Mouse (Mus musculus) hindbrain, embryonic 10.5 days (tissue): ENCODE results near the gene 9930021J03Rik. TPM values are rescaled to one million over a fixed set of nuclear protein-coding genes. Genes with fewer than 3 reads are reported as not detected.

Experiments used
- DNase-seq: peaks from one replicate; pipeline ENCODE4 v3.0.0-alpha.2; 2017; ENCODE audit warnings: low spot score
- H3K27ac ChIP-seq: fragments of 300-500 bp; sonication (generic); 2 replicates; pipeline ENCODE4 v1.5.1; 2016; ENCODE audit warnings: mild to moderate bottlenecking, moderate library complexity
- H3K27me3 ChIP-seq: fragments of 300-500 bp; sonication (generic); 2 replicates; pipeline ENCODE4 v1.6.1; 2016; ENCODE audit warnings: mild to moderate bottlenecking; ENCODE audit not compliant: poor library complexity, insufficient read depth, severe bottlenecking
- H3K36me3 ChIP-seq: fragments of 300-500 bp; sonication (generic); 2 replicates; pipeline ENCODE4 v1.6.1; 2016; ENCODE audit warnings: mild to moderate bottlenecking, moderate library complexity
- H3K4me1 ChIP-seq: fragments of 300-500 bp; sonication (generic); replicated peaks from 2 replicates; pipeline ENCODE4 v1.6.1; 2016; ENCODE audit warnings: mild to moderate bottlenecking
- H3K4me3 ChIP-seq: fragments of 300-500 bp; sonication (generic); 2 replicates; pipeline ENCODE4 v1.5.1; 2016; ENCODE audit warnings: mild to moderate bottlenecking, moderate library complexity
- H3K9me3 ChIP-seq: fragments of 300-500 bp; sonication (generic); 2 replicates; pipeline ENCODE4 v1.6.1; 2016; ENCODE audit warnings: mild to moderate bottlenecking, moderate library complexity
- WGBS: fragments of 180-500 bp; shearing (Covaris S2); methylation state at CpG from one replicate; pipeline ENCODE4 v1.1.7; 2016; 5-methylcytosine and 5-hydroxymethylcytosine counted together
- polyA plus RNA-seq: library from polyadenylated mRNA; unstranded; fragments of >200 nt; fragmentation: Nextera tagmentation; extraction: Ambion mirVana; gene quantifications from 2 replicates; pipeline ENCODE4 v1.2.1, GENCODE M21; 2016

9930021J03Rik gene
- polyA plus RNA-seq, 1 experiment from 2014 or later = 4.1 TPM

DNA sequence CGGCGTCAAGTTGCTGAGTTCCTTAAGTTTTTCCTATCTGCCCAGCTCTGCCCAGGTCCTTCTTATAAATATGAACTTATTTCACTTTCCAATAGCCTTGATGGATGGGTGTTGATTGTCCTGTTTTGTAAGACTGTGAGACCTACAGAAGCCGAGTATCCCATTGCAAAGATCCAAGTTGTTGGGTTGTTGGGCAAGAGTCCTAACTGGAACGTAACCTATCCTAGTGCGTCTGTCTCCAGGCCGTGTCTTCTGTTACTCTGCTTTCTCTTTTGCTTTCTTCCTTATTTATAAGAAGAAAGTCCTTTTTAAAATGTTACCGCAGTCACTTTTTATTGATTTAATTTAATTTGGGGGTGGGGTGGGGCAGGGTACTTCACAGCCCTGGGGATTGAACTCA lies 130.8 kb downstream of the 9930021J03Rik start:
- Histone ChIP-seq H3K4me3 (no peak overlapping the region), H3K4me1 (no peaks in the 10 kb centered on the region), H3K36me3 (no peaks in the 10 kb centered on the region), H3K27me3 (no peaks in the 10 kb centered on the region), H3K9me3 (no peaks in the 10 kb centered on the region), H3K27ac (no peak overlapping the region)
- no peak for DNase-seq
- WGBS = 94% methylated on average over 7 of the region's 7 CpGs

DNA sequence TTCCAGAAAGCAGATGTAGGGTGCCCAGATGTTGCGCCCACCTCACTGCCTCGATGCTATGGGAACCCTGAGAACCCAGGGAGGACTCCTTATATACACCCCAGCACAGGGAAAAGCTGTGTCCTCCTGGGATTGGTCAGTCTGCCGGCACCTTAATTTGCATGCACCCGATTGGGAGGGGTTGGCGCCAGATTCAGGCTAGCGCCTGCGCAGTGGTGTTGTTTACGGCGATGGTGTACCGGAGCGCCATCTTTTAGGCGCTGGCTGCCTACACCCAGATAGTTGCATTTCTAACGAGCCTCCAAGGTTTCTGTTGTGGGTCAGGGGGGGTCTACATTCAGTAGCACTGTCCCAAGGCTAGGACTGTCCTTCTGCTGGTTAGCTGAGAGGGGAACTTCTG lies 133.1 kb downstream of the 9930021J03Rik start:
- no peaks in the 10 kb centered on the region for H3K36me3 ChIP-seq
- H3K9me3 ChIP-seq = no peaks in the 10 kb centered on the region
- no peaks in the 10 kb centered on the region for H3K4me1 ChIP-seq
- no peak overlapping the region for H3K27ac ChIP-seq
- no peak for DNase-seq
- H3K4me3 ChIP-seq = no peak overlapping the region
- no peaks in the 10 kb centered on the region for H3K27me3 ChIP-seq
- 94% methylated on average over 13 of the region's 13 CpGs for WGBS

DNA sequence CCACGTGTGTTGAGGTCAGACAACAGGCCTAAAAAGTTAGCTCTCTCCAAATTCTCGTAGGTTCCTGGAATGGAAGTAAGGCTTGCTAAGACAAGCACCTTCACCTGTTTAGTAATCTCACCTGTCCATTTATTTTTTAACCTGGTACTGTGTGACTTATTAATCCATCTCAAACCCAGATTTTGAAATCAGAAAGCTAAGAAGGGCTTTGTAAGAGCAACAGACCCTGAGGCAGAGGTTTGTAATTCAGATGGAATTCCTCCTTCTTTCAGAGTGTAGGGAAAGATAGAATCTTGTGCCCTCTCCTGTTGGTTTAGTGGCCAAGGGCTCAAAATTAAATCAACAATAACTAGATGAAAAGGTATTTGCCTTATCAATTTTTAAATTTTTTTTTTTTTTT lies 134.6 kb downstream of the 9930021J03Rik start:
- H3K27ac ChIP-seq = no peak overlapping the region
- DNase-seq = no peak
- H3K4me1 ChIP-seq = no peaks in the 10 kb centered on the region
- H3K4me3 ChIP-seq = no peak overlapping the region
- no peaks in the 10 kb centered on the region for H3K9me3 ChIP-seq
- no peaks in the 10 kb centered on the region for H3K36me3 ChIP-seq
- H3K27me3 ChIP-seq = no peaks in the 10 kb centered on the region
- 92% methylated on average over 2 of the region's 2 CpGs for WGBS

DNA sequence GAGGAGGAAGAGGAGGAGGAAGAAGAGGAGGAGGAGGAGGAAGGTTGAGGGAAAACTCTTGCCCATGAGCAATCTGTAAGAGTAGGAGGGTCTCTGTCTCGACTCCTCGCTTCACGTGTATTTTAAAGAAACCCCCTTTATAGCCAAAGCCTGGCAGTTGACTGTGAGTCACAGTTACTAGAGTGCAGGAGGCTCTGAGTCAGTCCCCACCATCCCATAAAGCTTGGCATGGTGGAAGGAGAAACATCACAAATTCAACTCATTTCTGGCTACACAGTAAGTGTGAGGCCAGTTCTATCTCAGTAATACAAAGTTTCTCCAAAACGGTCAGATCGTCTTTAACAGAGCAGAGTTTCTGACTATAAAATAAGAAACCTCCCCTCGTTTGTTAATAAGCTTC lies 135.5 kb downstream of the 9930021J03Rik start:
- Histone ChIP-seq H3K36me3 (no peaks in the 10 kb centered on the region), H3K4me1 (no peaks in the 10 kb centered on the region), H3K27me3 (no peaks in the 10 kb centered on the region), H3K4me3 (no peak overlapping the region), H3K27ac (no peak overlapping the region), H3K9me3 (no peaks in the 10 kb centered on the region)
- 89% methylated on average over 6 of the region's 6 CpGs for WGBS
- no peak for DNase-seq

DNA sequence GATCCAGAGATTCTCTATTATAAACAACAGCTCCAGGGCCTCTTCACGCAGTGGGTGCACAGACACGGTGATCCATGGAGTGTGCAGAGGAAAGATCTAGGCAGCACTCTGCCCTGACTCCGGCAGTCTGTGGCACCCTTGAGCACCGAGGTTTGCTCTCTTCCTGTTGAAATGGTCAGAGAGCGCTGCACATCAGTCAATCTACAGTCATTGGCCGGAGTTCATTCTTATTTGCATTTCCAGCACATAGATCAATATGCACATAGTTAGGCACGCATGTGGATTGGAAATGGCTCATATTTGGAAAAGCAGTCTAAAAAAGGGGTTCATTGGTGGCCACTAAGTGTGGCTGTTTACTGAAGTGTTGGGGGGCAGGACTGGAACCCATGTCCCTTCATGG lies 137.7 kb downstream of the 9930021J03Rik start:
- no peaks in the 10 kb centered on the region for H3K27me3 ChIP-seq
- WGBS = 94% methylated on average over 7 of the region's 7 CpGs
- H3K4me3 ChIP-seq = no peak overlapping the region
- no peak overlapping the region for H3K27ac ChIP-seq
- no peaks in the 10 kb centered on the region for H3K36me3 ChIP-seq
- H3K4me1 ChIP-seq = no peaks in the 10 kb centered on the region
- no peak for DNase-seq
- no peaks in the 10 kb centered on the region for H3K9me3 ChIP-seq

DNA sequence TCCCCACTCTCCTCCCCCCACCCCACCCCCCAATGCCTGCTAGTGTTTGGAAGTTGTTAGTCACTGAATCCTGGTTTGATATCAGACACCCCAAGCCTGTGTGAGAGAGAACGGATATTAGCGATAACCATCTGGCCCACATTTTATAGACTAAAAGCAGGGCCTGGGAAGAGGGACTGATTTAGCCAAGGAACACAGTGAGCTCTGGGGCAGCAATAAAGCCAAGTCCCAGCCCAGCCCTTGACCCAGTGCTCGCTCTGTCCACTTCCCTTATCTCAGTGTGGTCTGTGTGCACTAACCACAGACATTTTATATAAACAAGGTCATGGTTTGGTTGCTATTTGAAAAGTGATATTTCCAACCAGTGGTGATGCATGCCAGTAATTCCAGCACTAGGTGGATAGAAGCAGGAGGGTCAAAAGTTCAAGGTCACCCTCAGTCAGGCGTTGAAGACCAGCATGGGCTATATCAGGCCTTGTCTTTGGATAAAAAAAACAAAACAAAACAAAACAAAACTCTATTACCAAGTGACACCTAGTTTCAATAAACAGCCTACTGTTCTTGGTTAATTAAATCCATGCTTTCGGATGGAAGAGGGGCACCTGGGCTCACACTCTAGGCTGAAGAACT lies 138.7 kb downstream of the 9930021J03Rik start:
- Histone ChIP-seq H3K4me3 (no peak overlapping the region), H3K9me3 (no peaks in the 10 kb centered on the region), H3K36me3 (no peaks in the 10 kb centered on the region), H3K4me1 (no peaks in the 10 kb centered on the region), H3K27ac (no peak overlapping the region), H3K27me3 (no peaks in the 10 kb centered on the region)
- WGBS = 86% methylated on average over 5 of the region's 5 CpGs
- DNase-seq = no peak

DNA sequence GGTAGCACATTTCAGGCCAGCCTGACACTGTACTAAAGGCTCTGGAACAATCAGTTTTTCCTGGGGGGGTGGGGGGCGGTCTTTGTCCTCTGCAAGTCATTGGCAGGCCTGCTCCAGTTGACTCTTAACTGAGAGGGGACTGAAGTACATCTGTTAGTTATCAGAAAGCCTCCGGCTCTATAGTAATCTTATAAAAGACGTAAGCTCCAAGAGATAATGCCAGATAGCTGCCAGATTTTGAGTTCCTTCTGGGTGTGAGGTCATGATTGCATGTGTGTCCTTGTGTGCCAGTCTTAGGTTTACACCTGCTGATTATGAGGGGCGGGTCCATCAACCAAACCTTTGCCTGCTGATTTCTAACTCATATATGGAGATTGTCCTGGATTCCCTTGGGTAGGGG lies 139.6 kb downstream of the 9930021J03Rik start:
- 88% methylated on average over 4 of the region's 4 CpGs for WGBS
- DNase-seq = no peak
- Histone ChIP-seq H3K27ac (no peak overlapping the region), H3K4me3 (no peak overlapping the region), H3K9me3 (no peaks in the 10 kb centered on the region), H3K4me1 (no peaks in the 10 kb centered on the region), H3K36me3 (no peaks in the 10 kb centered on the region), H3K27me3 (no peaks in the 10 kb centered on the region)

DNA sequence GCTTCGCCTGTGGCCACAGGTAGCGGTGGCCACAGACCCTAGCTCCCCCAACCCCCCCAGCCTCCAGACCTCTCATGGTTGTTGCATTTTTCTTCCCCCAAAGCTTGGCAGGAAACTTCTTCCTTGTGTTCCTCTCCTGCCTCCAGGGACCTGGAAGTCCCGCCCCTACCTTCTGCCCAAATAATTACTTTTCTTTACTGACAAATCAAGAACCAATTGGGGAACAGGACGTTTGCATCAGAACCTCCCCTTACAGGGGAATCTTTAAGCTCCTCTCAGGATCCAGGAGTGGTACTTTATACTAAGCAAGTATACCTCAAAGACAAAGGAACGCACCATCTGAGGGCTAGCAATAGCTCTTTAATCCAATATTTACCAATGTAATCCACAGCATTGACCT lies 140.9 kb downstream of the 9930021J03Rik start:
- Histone ChIP-seq H3K4me1 (no peaks in the 10 kb centered on the region), H3K9me3 (no peaks in the 10 kb centered on the region), H3K27ac (no peak overlapping the region), H3K4me3 (no peak overlapping the region), H3K27me3 (no peaks in the 10 kb centered on the region), H3K36me3 (no peaks in the 10 kb centered on the region)
- 84% methylated on average over 5 of the region's 5 CpGs for WGBS
- no peak for DNase-seq

Other genes with a start within 250 kb of the 9930021J03Rik start
- 12.8 and 16.1 TPM in 2 replicates for gene Ermp1, start 157.6 kb downstream of the 9930021J03Rik start, polyA plus RNA-seq
- 0.26 and 0.60 TPM in 2 replicates for gene Mlana, start 108.2 kb downstream of the 9930021J03Rik start, polyA plus RNA-seq
- 24.7 and 26.1 TPM in 2 replicates for gene Ranbp6, start 7.0 kb upstream of the 9930021J03Rik start, polyA plus RNA-seq
- 0.66 and 0.84 TPM in 2 replicates for gene Il33, start 119.1 kb upstream of the 9930021J03Rik start, polyA plus RNA-seq
- not detected in 2 replicates for gene Trpd52l3, start 197.8 kb upstream of the 9930021J03Rik start, polyA plus RNA-seq
- gene Uhrf2, start 224.5 kb upstream of the 9930021J03Rik start, polyA plus RNA-seq = 66.8 and 83.7 TPM in 2 replicates